Mouse (Mus musculus) small intestine, adult 2 months (tissue): Measurements from ENCODE around the gene Tdrd9. TPM values are rescaled to one million over a fixed set of nuclear protein-coding genes. Genes with fewer than 3 reads are reported as not detected.
"Not testable (repeated sequence)": the region's sequence is repeated elsewhere in the genome, so short reads cannot be mapped to it uniquely, and the experiment has no call there.

Experiments
- H3K27ac ChIP-seq: fragments of 200-500 bp; 2 replicates; pipeline ENCODE4 v1.5.1; 2012; ENCODE audit warnings: low read depth, low read length, control low read depth, inconsistent platforms; ENCODE audit not compliant: insufficient read depth
- H3K27me3 ChIP-seq: fragments of 200-500 bp; 2 replicates; pipeline ENCODE4 v1.6.1; 2012; ENCODE audit warnings: mild to moderate bottlenecking, moderate library complexity, low read length, inconsistent platforms; ENCODE audit not compliant: control insufficient read depth, insufficient read depth
- H3K36me3 ChIP-seq: fragments of 200-500 bp; 2 replicates; pipeline ENCODE4 v1.6.1; 2012; ENCODE audit warnings: mild to moderate bottlenecking, low read length, control low read depth, inconsistent platforms; ENCODE audit not compliant: control insufficient read depth, insufficient read depth
- H3K4me1 ChIP-seq: fragments of 200-500 bp; 2 replicates; pipeline ENCODE4 v1.6.1; 2012; ENCODE audit warnings: low read length, inconsistent platforms, mixed read lengths; ENCODE audit not compliant: control insufficient read depth, insufficient read depth, insufficient read length
- H3K4me3 ChIP-seq: fragments of 200-500 bp; 2 replicates; pipeline ENCODE4 v1.5.1; 2012; ENCODE audit warnings: low read depth, mild to moderate bottlenecking, control low read depth, inconsistent platforms, low read length, moderate library complexity
- CTCF ChIP-seq: fragments of 200-500 bp; IDR thresholded peaks from 2 replicates; pipeline ENCODE4 v1.5.1; 2012; ENCODE audit warnings: low read depth, mild to moderate bottlenecking, control low read depth, inconsistent platforms, low read length, moderate library complexity, mixed read lengths; ENCODE audit not compliant: insufficient replicate concordance, insufficient read length; ENCODE audit errors: extremely low read depth
- POLR2A ChIP-seq: fragments of 200-500 bp; IDR thresholded peaks from 2 replicates; pipeline ENCODE4 v1.6.1; 2012; ENCODE audit warnings: low read depth, mild to moderate bottlenecking, control low read depth, inconsistent platforms, low read length, moderate library complexity
- WGBS: fragments of 180-500 bp; shearing (Covaris S2); methylation state at CpG from one replicate; pipeline ENCODE4 v1.1.7; 2018; 5-methylcytosine and 5-hydroxymethylcytosine counted together
- polyA plus RNA-seq: library from polyadenylated mRNA; depleted of rRNA; stranded (reverse); fragments of >200 nt; gene quantifications from 2 replicates; pipeline ENCODE4 v1.2.3, GENCODE M21; 2012

Tdrd9 gene
- polyA plus RNA-seq, 1 experiment: 0.04 TPM

DNA sequence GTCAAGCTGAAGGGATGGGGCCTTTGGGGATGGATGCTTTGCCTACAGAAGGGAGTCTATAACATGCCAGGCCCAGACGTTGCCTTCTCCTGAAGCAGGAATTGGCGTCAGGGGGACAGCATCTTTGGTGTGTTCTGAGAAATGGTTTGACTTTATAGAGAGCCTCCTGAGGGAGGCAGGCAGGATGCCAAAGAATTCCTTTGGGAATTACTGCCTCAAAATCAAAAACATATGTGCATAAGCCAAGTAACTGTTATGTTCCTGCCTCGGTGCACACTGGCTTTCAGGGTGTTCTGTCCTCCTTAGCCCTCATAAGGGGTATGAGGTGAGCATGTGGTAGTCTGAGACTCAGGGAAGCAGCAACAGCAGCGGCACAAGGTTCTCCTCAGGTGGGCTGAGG lies 45.0 kb downstream of the Tdrd9 start:
- WGBS: 80% methylated on average over 4 of the region's 4 CpGs

DNA sequence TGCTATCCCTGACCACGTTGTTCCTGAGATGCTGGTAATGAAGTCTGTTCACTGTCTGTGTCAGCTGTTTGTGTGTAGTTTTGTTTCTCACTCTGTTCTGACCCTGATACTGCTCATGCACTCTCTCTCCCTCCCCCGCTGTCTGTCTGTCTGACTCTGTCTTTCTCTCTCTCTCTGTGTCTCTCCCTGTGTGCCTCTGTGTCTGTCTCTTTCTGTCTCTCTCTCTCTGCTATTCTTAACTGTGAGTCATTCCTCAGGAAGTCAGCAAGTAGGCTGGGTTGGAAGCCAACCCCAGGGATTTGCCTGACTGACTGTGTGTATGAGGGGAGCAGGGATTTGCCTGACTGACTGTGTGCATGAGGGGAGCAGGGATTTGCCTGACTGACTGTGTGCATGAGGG lies 51.9 kb downstream of the Tdrd9 start:
- WGBS: 84% methylated on average over 2 of the region's 2 CpGs
- Histone ChIP-seq H3K27me3 (no peaks in the 10 kb centered on the region), H3K4me3 (no peak overlapping the region), H3K4me1 (no peaks in the 10 kb centered on the region), H3K27ac (no peak overlapping the region), H3K36me3 (no peaks in the 10 kb centered on the region)
- TF ChIP-seq POLR2A (no peak), CTCF (no peak)

More for the DNA sequence above, 45.0 kb downstream of the Tdrd9 start:
- TF ChIP-seq POLR2A: no peak
- no peak for TF ChIP-seq CTCF
- Histone ChIP-seq H3K27me3 (no peaks in the 10 kb centered on the region), H3K4me1 (no peaks in the 10 kb centered on the region), H3K27ac (no peak overlapping the region), H3K36me3 (no peaks in the 10 kb centered on the region), H3K4me3 (no peak overlapping the region)

DNA sequence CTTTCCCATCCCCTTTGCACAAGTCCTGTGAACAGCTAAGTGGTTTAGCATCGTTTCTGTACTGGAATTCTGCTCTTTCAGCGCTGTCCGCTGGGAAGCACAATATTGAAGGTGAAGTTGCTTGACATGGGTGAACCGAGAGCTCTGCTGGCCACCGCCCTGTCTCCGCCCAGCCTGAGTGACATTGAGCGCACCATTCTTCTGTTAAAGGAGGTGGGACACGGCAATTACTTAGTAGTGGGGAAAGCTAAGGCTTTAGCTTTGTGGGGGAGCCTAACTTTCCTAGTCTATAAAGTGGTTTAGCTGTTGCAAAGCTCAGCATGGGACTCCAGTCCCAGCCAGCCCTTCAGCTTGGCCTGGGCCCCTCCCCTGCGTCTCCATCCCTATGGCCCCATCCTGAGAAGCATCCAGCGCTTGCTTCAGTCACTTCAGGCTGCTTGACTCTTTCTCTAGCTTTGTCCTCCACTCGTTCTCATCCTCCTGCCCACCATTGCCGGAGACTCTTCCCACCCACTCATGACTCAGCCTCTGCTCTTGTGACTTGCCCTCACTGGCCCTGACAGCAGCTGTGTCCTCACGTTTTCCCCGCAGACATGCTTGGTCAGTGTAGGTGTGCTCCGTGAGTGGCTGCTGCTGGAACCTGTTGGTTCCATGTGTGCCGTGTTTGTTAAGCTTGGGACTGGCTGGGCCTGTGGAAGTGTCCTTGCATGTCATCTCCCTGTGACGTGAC lies 53.4 kb downstream of the Tdrd9 start:
- Histone ChIP-seq H3K27me3 (no peaks in the 10 kb centered on the region), H3K4me1 (no peaks in the 10 kb centered on the region), H3K27ac (no peak overlapping the region), H3K36me3 (no peaks in the 10 kb centered on the region), H3K4me3 (no peak overlapping the region)
- whole genome bisulfite sequencing: 80% methylated on average over 17 of the region's 17 CpGs
- TF ChIP-seq CTCF (no peak), POLR2A (no peak)

DNA sequence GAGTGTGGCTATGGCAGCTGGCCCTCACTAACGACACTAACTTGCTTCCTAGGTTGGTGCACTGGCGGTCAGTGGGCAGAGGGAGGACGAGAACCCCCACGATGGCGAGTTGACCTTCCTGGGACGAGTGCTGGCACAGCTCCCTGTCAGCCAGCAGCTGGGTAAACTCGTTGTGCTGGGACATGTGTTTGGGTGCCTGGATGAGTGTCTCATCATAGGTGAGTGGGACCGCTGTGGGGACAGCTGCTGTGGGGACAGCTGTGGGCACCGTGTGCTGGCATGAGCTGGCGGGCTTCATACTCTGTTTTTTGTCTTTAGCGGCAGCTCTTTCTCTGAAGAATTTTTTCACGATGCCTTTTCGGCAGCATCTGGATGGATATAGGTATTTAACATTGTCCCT lies 54.1 kb downstream of the Tdrd9 start:
- WGBS: 84% methylated on average over 13 of the region's 13 CpGs
- no peak overlapping the region for H3K27ac ChIP-seq
- H3K27me3 ChIP-seq: no peaks in the 10 kb centered on the region
- no peak overlapping the region for H3K4me3 ChIP-seq
- TF ChIP-seq CTCF: no peak
- no peak for TF ChIP-seq POLR2A
- H3K36me3 ChIP-seq: no peaks in the 10 kb centered on the region
- H3K4me1 ChIP-seq: no peaks in the 10 kb centered on the region

DNA sequence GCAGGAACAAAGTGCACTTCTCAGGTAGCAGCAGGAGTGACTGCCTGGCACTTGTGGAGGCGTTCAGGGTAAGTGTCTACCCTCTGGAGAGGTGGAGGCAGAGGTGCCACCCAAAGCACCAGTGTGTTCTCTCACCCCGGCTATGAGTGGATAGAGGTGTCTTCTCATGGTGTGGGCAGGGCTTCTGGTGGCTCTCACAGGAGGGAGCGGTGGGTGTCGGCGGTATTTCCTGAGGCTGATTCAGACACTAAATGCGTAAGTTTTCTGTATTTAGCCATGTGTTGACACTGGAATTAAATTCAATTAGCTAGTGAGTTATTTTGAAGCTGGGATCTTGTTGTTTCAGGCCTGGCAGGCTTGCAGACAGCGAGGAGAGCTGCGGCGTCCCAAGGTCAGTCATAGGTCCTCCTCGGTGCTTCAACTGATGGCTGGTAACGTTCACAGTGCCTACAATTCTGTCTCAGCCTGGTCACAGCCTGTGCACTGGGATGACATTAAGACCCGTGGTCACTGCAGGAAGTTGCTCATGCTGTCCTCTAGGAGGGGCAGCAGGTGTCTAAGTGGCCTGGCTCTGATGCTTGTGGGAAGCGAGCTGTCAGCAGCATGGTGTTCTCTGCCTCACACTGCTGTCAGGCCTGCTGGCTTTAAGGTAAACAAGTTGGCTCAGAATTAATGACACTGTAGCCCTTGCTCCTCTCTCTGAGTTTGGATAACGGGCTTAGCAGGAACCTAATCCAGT lies 54.7 kb downstream of the Tdrd9 start:
- TF ChIP-seq CTCF (no peak), POLR2A (no peak)
- 67% methylated on average over 14 of the region's 14 CpGs for WGBS
- Histone ChIP-seq H3K27me3 (no peaks in the 10 kb centered on the region), H3K27ac (no peak overlapping the region), H3K4me3 (no peak overlapping the region), H3K36me3 (no peaks in the 10 kb centered on the region), H3K4me1 (no peaks in the 10 kb centered on the region)

DNA sequence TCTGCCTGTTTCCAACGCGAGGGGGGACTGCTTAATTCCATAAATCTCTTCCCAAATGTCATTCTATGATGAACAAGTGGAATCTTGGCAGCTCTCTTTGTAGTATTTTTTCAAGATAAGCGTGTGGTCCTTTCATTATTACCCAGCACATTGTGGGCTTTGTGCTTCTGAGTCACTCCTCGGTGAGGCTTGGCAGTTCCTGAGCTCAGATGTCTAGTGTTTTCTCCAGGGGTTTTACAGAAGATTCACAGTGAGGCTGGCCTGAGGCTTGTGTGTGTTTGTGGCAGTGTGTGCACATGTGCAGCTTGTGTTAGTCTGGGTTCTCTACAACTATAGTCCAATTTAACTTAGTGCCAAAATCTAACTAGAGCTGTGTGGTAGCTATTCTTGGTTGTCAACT lies 56.0 kb downstream of the Tdrd9 start:
- Histone ChIP-seq H3K27me3 (no peaks in the 10 kb centered on the region), H3K27ac (no peak overlapping the region), H3K4me3 (no peak overlapping the region), H3K4me1 (no peaks in the 10 kb centered on the region), H3K36me3 (no peaks in the 10 kb centered on the region)
- TF ChIP-seq POLR2A: no peak
- no peak for TF ChIP-seq CTCF
- 77% methylated on average over 4 of the region's 4 CpGs for whole genome bisulfite sequencing

DNA sequence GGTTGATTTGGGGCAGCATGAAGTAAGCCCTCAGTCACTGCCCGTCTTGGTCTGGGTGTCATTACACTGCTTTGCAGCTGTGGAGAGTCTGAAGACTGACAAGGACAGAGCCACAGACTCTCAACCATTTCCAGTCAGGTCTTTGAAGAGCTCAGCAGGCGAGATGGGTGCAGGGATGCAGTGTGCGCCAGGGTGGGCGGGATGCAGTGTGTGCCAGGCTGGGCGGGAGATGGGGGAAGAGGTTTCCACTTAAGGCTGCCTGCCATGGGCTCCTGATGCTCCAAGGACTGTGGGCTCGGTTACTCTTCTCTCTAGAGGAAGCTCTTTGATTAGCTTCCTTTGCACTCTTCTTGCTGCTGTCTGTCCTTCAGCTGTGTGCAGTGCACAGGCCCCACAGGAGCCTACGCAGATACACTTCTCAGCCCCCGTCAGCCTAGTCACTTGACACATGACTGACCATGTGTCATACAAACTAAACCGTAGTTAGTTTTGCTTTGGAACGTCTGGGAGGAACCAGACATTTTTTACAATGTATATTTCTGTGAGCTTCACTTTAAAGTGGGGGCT lies 62.1 kb downstream of the Tdrd9 start:
- Histone ChIP-seq H3K4me3 (no peak overlapping the region), H3K27me3 (no peaks in the 10 kb centered on the region), H3K27ac (no peak overlapping the region), H3K4me1 (no peaks in the 10 kb centered on the region), H3K36me3 (no peaks in the 10 kb centered on the region)
- TF ChIP-seq POLR2A (no peak), CTCF (no peak)
- 75% methylated on average over 10 of the region's 10 CpGs for WGBS

DNA sequence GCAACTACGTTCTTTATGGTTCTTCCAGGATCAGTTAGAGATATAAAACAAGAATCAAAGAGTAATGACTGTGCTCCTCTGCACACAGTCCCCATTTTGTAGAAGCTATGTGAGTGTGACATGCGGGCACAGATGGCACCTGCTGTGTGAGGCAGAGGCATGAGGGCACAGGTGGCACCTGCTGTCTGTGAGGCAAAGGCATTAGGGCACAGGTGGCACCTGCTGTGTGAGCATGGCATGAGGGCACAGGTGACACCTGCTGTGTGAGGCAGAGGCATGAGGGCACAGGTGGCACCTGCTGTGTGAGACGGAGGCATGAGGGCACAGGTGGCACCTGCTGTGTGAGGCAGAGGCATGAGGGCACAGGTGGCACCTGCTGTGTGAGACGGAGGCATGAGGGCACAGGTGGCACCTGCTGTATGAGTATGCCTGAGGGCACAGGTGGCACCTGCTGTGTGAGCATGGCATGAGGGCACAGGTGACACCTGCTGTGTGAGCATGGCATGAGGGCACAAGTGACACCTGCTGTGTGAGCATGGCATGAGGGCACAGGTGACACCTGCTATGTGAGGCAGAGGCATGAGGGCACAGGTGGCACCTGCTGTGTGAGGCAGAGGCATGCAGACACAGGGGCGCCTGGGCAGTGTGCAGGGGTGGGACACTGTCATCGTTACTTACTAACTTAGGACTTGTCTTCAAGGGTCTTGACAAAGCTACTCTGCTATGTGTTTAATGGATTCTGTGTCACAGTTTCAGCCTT lies 64.2 kb downstream of the Tdrd9 start:
- 67% methylated on average over 6 of the region's 6 CpGs for WGBS
- H3K4me3 ChIP-seq, H3K4me1 ChIP-seq, H3K36me3 ChIP-seq, H3K27ac ChIP-seq, H3K27me3 ChIP-seq: not testable (repeated sequence)
